Mouse (Mus musculus): ENCODE data around the gene Dll1. TPM values are rescaled to one million over a fixed set of nuclear protein-coding genes. Genes with fewer than 3 reads are reported as not detected.

Gene Dll1
- total RNA-seq, 2 experiments from 2014 or later = 7.2 to 7.7 TPM

DNA sequence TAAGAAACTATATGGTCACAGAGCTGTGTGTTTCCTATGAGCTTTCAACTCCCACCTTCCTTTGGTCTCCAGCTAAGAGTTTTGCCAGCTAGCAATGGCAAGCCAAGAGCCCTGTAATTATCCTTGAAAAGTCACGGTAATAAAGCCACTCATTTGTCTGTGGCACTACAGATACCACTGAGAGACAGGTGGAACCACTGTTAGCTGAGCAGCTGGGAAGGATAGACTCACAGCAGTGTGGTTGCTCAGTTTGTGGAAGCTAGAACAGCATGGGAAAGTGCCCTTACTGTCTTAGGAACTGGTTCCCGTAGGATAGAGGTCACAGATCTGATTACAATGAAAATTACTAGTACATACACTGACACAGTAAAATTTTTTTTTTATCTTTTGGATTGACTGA, 26.5 kb downstream of the Dll1 start:
- intact Hi-C loops (cut with DNase I) = no loop called here
- DNase-seq (ENCODE audit: low spot score in 2 of 2) = no peak

DNA sequence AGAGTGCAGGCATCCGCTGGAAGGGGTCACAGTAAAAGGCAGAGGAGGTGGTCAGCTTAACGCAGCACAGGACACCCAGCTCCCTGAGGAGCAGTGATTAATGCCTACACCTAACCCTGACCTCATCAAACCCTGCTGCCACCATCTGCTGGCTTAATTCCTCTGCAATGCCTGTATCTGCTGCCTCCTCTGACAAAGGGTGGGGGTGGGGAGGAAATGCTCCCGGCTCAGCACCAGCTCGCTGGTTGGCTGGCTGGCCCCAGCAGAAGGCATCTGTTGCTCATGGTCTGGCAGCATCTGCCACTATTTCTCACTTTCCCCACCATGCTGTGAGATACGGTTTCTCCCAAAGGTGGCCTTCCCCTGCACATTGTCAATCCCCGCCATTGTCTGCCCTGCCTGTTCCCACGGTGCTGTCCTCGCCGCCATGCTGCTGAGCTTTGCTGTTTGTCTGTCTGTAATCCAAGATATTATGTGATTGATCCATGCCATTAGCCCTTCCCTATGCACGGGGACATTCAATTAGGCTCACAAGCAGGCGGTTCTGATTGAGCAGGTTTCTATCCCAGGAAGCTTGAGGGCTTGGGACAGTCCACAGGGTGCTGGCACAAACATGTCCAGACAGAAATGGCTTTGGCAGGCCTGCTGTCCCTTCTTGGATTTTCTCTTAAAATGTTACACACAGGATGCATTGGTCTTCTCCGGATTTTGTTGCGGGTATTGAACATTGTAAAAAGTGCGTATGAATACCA, 33.4 kb downstream of the Dll1 start:
- no peak for DNase-seq (ENCODE audit: low spot score in 2 of 2)
- intact Hi-C loops (cut with DNase I) = no loop called here

GRCm38 (mm10) chr17:15337906-15338305, 38.8 kb downstream of the Dll1 start:
- no peak for DNase-seq (ENCODE audit: low spot score in 2 of 2)
- intact Hi-C loops (cut with DNase I) = no loop called here

DNA sequence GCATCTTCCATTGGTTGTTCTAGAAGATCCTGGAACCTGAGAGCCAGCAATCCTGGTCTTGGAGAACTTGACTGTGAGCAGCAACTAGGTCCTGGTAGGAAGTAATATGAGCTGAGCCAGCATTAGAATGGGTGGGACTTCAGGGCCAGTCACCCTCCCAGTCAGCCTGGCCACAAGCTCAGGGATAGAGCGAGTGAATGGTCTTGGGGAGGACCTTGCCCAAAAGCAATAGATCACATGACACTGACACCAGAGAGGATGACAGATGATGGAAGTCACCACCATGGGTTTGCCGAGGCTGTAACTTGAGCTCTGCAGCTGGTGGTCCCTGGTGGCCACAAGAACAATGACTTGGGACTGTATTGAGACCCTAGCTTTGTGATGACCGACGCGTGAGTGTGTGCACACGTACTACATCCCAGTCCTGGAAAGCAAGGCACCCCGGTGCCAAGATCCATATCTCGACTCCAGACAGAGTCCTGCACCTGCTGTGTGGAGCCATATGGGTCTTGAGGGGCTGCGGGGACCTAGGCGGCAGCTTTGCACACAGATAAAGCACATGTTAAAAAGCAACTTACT, 46.8 kb downstream of the Dll1 start:
- DNase-seq (ENCODE audit: low spot score in 2 of 2) = no peak
- intact Hi-C loops (cut with DNase I) = no loop called here

DNA sequence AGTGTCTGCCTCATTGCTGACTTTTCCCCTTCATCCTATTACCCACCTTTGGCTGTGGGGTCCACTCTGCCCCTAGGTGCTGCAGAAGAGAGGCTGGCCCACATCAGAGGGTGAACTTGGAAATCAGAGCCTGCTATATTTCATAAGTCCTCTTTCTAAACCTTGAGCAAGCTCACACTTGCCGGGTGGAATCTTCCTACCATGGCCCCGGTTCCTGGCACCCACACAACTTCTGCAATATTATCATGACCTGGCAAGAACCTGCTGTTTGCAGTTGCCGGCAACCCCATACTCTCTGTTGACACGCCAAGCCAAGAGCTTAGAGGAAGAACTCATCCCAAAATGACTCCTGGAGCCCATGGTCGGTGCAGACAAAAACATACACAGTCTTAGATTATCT, 49.6 kb downstream of the Dll1 start:
- intact Hi-C loops (cut with DNase I) = no loop called here

GRCm38 (mm10) chr17:15325976-15326842, 50.5 kb downstream of the Dll1 start:
- no peak for DNase-seq (ENCODE audit: low spot score in 2 of 2)
- intact Hi-C loops (cut with DNase I) = no loop called here

More for the DNA sequence above, 49.6 kb downstream of the Dll1 start:
- no peak for DNase-seq (ENCODE audit: low spot score in 2 of 2)

- intact Hi-C loops (cut with DNase I) = no loop called here
- DNase-seq (ENCODE audit: low spot score in 2 of 2) = no peak
Observed at GRCm38 (mm10) chr17:15323191-15323834, 53.4 kb downstream of the Dll1 start.

Other genes with a start within 250 kb of the Dll1 start
- gene Fam120b, start 19.3 kb upstream of the Dll1 start, total RNA-seq (2021) = 10 to 100 TPM; 39.3 to 42.8 TPM
- 100 to 1,000 TPM; 122 to 129 TPM for gene Psmb1, start 122.9 kb upstream of the Dll1 start, total RNA-seq (2021)
- gene Tbp, start 123.0 kb upstream of the Dll1 start, total RNA-seq (2021) = 10 to 100 TPM; 25.2 to 28.8 TPM
- 10 to 100 TPM; 14.7 to 17.0 TPM for gene Pdcd2, start 150.4 kb upstream of the Dll1 start, total RNA-seq (2021)
- 1 to 10 TPM; 1.4 to 3.0 TPM for gene Prdm9, start 187.5 kb upstream of the Dll1 start, total RNA-seq (2021)

Measured in left cerebral cortex, postnatal 25 days (tissue).